Mouse (Mus musculus) bone marrow macrophage, adult 2 months (primary cell): ENCODE measurements around the gene Gatc. TPM values are rescaled to one million over a fixed set of nuclear protein-coding genes. Genes with fewer than 3 reads are reported as not detected.
"Not testable (repeated sequence)": the region's sequence is repeated elsewhere in the genome, so short reads cannot be mapped to it uniquely, and the experiment has no call there.

Experiments
- H3K27ac ChIP-seq: 2 replicates; pipeline ENCODE4 v1.5.1; 2012; ENCODE audit warnings: low read depth, low read length; ENCODE audit not compliant: insufficient read depth
- H3K4me1 ChIP-seq: 2 replicates; pipeline ENCODE4 v1.6.1; 2012; ENCODE audit warnings: low read length; ENCODE audit not compliant: control insufficient read depth, insufficient read depth
- H3K4me3 ChIP-seq: 2 replicates; pipeline ENCODE4 v1.5.1; 2012; ENCODE audit warnings: mild to moderate bottlenecking, low read length, moderate library complexity; ENCODE audit not compliant: insufficient read depth
- CTCF ChIP-seq: IDR thresholded peaks from 2 replicates; pipeline ENCODE4 v1.5.1; 2012; ENCODE audit warnings: low read depth, mild to moderate bottlenecking, low read length, moderate library complexity
- POLR2A ChIP-seq: IDR thresholded peaks from 2 replicates; pipeline ENCODE4 v1.6.1; 2012; ENCODE audit warnings: mild to moderate bottlenecking, low read depth, low read length, borderline replicate concordance
- polyA plus RNA-seq: library from polyadenylated mRNA; stranded (reverse); fragments of >200 nt; gene quantifications from 2 replicates; pipeline ENCODE4 v1.2.4, GENCODE M21; 2012; ENCODE audit not compliant: missing spikeins, insufficient read depth, insufficient read length

Gatc gene
- polyA plus RNA-seq, 1 experiment = 31.4 TPM

DNA sequence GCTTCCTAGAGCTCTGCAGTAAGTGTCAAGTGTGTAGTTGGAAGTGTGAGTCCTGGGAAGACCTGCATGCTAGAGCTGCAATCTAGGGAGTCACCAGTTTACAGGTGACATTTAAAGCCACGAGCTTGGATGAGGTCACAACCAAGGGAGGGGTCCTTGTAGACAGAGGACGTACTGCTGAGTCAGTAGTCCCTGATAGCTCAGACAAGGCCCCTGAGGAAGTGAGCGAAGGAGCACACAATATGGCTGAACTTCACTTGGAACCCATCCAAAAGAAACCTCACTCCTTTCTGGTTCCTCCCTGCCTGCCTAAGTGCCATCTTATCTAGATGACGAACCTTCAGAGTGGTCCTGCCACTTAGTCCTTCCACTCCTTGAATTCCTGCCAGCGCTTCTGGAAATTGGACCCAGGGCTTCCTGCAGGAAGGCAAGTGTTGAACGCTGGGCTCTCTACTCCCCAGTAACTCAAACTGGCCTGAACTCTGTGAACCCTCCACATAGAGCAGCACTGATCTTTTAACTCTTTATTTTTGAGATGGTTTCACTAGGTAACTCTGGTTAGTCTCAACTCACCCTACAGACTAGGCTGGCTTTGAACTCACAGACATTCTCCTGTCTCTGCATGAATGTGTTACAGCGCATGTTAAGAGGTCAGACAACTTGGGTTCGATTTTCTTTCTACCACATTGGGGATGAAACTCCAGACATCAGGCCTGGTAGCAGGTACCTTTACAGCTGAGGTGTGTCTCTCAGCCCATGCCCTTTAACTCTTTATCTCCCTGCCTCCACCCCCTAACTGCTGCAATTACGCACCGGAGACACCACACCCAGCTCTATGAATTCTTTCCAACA, 27.9 kb downstream of the Gatc start:
- peaks cover 12% of the 10 kb centered on the region for H3K4me1 ChIP-seq
- H3K27ac ChIP-seq = peak overlapping the region; percentile 20
- H3K4me3 ChIP-seq = no peak overlapping the region
- no peak for TF ChIP-seq CTCF
- no peak for TF ChIP-seq POLR2A

DNA sequence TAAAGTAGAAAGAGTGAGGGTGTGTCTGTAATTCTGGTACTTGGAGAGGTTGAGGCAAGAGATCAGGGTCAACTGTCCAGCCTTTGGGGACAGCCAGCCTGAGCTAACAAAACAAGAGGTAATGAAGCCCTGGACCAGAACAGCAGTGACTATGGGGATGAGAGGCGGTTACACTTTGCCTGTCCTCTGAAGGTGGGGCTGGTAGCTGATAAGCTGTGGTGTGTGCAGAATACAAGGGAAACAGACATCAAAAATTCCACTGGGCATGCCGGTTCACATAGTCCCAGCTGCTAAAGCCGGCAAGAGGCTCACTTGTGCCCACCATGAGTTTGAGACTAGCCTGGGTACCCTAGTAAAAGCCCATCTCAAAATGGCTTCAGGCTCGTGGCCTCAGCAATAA, 28.6 kb downstream of the Gatc start:
- peaks cover 15% of the 10 kb centered on the region for H3K4me1 ChIP-seq
- peak overlapping the region; percentile 20 for H3K27ac ChIP-seq
- no peak for TF ChIP-seq CTCF
- TF ChIP-seq POLR2A = no peak
- H3K4me3 ChIP-seq = no peak overlapping the region

DNA sequence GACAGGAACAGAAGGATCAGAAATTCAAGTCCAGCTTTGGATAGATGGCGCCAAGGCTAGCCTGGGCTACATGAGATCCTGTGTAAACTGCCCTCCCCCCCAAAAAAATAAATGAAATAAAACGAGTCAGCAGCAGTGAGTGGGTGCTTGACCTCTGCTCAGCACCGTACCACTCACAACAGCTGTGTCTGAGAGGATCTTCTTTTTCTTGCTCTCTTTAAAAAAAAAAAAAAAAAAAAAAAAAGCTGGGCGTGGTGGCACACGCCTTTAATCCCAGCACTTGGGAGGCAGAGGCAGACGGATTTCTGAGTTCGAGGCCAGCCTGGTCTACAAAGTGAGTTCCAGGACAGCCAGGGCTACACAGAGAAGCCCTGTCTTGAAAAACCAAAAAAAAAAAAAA, 38.8 kb downstream of the Gatc start:
- H3K4me3 ChIP-seq, H3K27ac ChIP-seq: not testable (repeated sequence)
- peaks cover 12% of the 10 kb centered on the region for H3K4me1 ChIP-seq

DNA sequence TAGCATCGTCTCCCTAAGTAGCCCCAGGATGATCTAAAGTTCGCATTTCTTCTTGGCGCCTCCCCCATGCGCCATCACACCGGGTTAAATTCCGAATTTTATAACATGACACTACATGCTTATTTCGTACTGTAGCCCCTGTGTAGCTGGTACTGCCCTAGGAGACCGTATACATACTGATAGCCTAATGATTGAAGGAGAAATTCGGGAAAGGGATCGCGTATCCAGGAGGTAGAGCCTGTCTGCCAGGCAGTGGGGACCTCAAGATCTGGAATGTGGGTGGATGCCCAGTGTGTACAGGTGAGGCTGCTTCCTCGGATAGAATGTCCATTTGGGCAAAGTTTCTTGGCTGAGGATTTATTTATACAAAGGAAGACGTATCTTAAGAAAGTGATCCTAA, 39.4 kb downstream of the Gatc start:
- peaks cover 10% of the 10 kb centered on the region for H3K4me1 ChIP-seq
- TF ChIP-seq POLR2A (no peak), CTCF (no peak)
- no peak overlapping the region for H3K27ac ChIP-seq
- peak overlapping the region; percentile 75 for H3K4me3 ChIP-seq

DNA sequence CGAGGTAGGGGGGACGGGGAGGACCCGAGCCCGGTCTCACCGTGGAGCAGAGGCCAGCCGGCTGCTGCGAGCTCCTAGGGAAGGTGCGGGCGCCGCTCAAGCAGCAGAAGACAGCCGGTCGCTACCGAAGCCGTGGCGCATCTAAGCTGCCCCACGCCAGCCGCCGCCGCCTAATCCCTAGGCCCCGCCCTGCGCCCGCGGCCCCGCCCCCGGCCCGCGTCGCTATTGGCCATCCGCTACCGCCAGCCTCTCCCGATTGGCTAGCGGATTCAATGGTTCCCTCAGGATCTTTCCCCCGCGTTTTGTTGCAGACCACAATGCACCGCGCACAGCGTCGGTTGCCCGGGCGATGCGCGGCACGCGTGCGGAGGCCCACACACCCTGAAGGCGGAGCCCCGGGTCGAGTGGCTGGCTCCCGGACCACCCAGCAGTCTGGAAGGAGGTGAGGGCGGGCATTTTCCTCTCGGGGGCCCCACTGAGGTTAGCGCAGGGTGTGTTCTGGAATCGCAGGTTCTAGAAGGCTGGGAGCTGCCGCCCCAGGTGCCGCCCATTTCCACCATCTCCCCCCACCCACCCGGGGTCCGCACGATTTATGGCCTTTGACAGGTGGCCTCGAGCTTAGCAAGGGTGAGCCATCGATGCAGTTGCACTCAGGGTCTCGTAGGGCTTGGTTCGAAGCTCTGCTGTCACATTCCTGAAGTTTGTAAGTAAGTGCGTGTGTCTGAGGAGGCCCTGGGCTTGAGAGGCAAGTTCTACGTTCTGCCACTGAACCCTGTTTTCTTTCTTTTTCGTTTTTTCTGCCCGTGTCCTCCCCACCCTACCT, 40.0 kb downstream of the Gatc start, which contains the start of gene Dynll1:
TSS of gene Dynll1 (minus strand) at position 208 of the 823 bp plus-strand sequence.
- TF ChIP-seq POLR2A (peak; percentile 73; the same call in 1 of the 2 replicates), CTCF (no peak)
- Histone ChIP-seq H3K4me3 (peak within 1 kb of the TSS; percentile 89), H3K4me1 (peaks cover 10% of the 10 kb centered on the region), H3K27ac (peak within 1 kb of the TSS; percentile 54)

DNA sequence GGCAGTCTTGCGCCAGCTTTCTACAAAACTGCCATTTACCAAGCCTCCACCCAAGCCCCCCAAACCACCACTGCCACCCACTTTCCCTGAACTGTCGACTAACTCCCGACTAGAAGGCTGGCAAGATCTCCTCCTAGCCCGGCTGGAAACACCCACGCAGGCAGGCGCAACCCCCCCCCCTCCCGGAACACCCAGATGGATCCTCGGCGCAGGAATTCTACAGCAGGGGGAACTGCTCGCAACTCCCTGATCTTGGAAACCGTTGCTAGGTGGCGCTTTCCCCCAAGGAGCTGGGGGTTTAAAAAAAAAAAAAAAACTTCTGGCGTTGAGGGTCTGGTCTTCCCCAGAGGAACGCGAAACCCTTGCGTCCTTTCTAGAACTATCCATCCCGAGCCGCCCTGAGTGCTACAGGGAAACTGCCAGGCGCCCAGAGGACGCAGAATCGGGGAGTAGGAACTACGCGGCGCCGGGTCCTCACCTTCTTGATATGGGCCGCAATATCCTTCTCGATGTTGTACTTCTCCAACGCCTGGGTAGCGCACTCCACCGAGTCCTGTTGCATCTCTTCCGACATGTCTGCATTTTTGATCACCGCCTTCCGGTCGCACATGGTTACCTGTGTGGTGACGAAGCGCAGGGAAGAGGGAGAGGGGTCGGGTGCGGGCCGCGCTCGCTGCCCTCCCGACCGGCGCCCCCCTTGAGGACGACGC, 40.8 kb downstream of the Gatc start:
- H3K4me3 ChIP-seq = peak overlapping the region; percentile 89
- peak overlapping the region; percentile 54 for H3K27ac ChIP-seq
- H3K4me1 ChIP-seq = peaks cover 10% of the 10 kb centered on the region
- no peak for TF ChIP-seq POLR2A
- peak; percentile 16; the same call in 1 of the 2 replicates for TF ChIP-seq CTCF

DNA sequence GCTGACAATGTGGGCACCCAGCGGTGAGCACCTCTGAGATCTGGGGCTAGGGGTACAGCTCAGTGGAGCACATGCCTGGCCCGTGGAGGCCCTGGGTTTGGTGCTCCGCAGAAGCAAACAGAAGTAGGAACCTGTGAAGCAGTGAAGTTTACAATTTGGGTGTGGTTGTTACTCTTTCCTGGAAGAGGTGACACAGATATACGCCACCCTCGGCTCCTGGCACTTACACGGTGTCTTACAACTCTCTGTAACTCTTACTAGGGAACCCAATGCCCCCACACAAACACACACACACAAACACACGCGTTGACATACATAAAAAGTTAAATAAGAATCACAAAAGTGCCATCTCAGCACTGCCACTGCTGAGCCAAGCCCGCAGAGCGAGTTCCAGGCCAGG, 44.6 kb downstream of the Gatc start:
- Histone ChIP-seq H3K4me3 (no peak overlapping the region), H3K4me1 (peaks cover 16% of the 10 kb centered on the region), H3K27ac (no peak overlapping the region)
- TF ChIP-seq POLR2A = no peak
- TF ChIP-seq CTCF = no peak

DNA sequence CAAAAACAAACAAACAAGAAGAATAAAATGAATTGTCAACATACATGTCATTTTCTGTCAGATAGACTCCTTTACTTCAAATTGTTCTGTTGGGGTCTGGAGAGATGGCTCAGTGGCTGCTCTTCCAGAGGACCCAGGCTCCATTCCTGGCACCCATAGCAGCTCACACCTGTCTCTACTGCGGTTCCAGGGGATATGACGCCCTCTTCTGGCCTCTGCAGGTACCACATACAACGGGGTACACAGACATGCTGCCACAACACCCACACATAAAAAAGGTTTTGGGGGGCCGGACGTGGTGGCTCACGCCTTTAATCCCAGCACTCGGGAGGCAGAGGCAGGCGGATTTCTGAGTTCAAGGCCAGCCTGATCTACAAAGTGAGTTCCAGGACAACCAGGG, 46.8 kb downstream of the Gatc start:
- Histone ChIP-seq H3K4me3 (no peak overlapping the region), H3K4me1 (peaks cover 14% of the 10 kb centered on the region), H3K27ac (no peak overlapping the region)
- peak; percentile 24; the same call in 1 of the 2 replicates for TF ChIP-seq CTCF
- no peak for TF ChIP-seq POLR2A

DNA sequence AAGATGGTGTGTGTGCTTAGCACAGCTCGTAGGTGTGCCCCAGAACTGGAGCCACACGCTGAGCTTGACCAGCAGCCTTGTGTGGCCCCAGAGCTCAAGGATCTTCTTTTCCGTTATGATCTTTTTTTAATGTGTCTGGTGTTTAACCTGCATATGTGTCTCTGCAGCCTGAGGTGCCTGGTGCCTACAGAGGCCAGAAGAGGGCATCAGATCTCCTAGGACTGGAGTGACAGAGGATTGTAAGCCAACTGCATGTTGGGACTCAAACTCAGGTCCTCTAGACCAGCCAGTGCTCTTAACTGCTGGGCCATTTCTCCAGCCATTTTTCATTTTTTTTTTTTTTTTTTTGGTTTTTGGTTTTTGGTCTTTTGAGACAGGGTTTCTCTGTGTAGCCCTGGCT, 56.2 kb downstream of the Gatc start:
- Histone ChIP-seq H3K4me1 (peaks cover 7% of the 10 kb centered on the region; the same call in 1 of the 2 replicates), H3K4me3 (no peak overlapping the region), H3K27ac (no peak overlapping the region)
- TF ChIP-seq POLR2A (no peak), CTCF (no peak)

Other genes with a start within 250 kb of the Gatc start
- gene Gm10401, start 242.9 kb downstream of the Gatc start, polyA plus RNA-seq = not detected in 2 replicates
- 22.3 and 22.7 TPM in 2 replicates for gene Acads, start 221.8 kb downstream of the Gatc start, polyA plus RNA-seq
- gene Unc119b, start 206.2 kb downstream of the Gatc start, polyA plus RNA-seq = 5.2 and 6.1 TPM in 2 replicates
- 54.3 and 60.3 TPM in 2 replicates for gene Mlec, start 183.0 kb downstream of the Gatc start, polyA plus RNA-seq
- gene Cabp1, start 146.8 kb downstream of the Gatc start, polyA plus RNA-seq = not detected in 2 replicates
- gene Pop5, start 105.3 kb downstream of the Gatc start, polyA plus RNA-seq = 38.3 and 54.2 TPM in 2 replicates
- gene Rnf10, start 68.3 kb downstream of the Gatc start, polyA plus RNA-seq = 94.9 and 105 TPM in 2 replicates
- 21.4 and 25.6 TPM in 2 replicates for gene Coq5, start 61.5 kb downstream of the Gatc start, polyA plus RNA-seq
- gene Dynll1, start 40.2 kb downstream of the Gatc start, polyA plus RNA-seq = 238 and 243 TPM in 2 replicates
- gene Srsf9, start 14.0 kb downstream of the Gatc start, polyA plus RNA-seq = 114 and 123 TPM in 2 replicates
- gene Triap1, start within 50 bp of the Gatc start, polyA plus RNA-seq = 60.2 and 68.9 TPM in 2 replicates
- 445 and 473 TPM in 2 replicates for gene Cox6a1, start 7.8 kb upstream of the Gatc start, polyA plus RNA-seq
- 0.44 TPM in 1 of 2 replicates, not detected in the other for gene Msi1, start 88.4 kb upstream of the Gatc start, polyA plus RNA-seq
- gene Pla2g1b, start 125.1 kb upstream of the Gatc start, polyA plus RNA-seq = not detected in 2 replicates
- gene Sirt4, start 143.5 kb upstream of the Gatc start, polyA plus RNA-seq = 15.6 and 17.8 TPM in 2 replicates
- gene Pxn, start 165.5 kb upstream of the Gatc start, polyA plus RNA-seq = 109 and 121 TPM in 2 replicates
- 1,563 and 1,614 TPM in 2 replicates for gene Rplp0, start 218.3 kb upstream of the Gatc start, polyA plus RNA-seq
- gene Gcn1l1, start 224.1 kb upstream of the Gatc start, polyA plus RNA-seq = 20.3 and 21.0 TPM in 2 replicates